Mouse (Mus musculus): ENCODE measurements around the gene Nf1. TPM values are rescaled to one million over a fixed set of nuclear protein-coding genes. Genes with fewer than 3 reads are reported as not detected.

Nf1 gene
- polyA plus RNA-seq, 1 experiment from 2014 or later = 9.6 TPM

DNA sequence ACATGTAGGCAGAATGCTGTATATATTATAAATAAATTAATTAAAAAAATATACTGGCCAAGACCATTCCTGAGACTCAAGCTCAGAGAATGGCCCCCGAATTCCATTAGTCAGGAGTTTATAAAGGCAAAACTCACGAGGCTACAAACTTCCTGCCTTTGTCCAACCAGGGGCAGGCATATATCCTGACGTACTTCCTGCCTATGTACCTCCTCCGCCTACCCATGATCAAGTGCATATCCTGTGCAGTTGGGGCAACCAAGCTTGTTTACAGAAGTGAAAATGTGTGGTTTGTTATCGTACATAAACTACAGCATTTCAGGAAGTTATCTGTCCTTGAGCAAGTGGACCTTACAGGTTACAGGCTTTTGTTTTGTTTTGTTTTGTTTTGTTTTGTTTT is 283.5 kb downstream of the Nf1 start:
- Histone ChIP-seq H3K9ac (ENCODE audit: low read depth, low read length) (no peak overlapping the region), H3K27me3 (ENCODE audit: control insufficient read depth, insufficient read depth, low read length) (peaks cover 3% of the 10 kb centered on the region; the same call in 1 of the 2 replicates), H3K36me3 (ENCODE audit: control insufficient read depth, insufficient read depth, low read length) (no peaks in the 10 kb centered on the region), H3K27ac (ENCODE audit: low read depth, low read length) (no peak overlapping the region), H3K4me2 (no peak overlapping the region), H3K4me1 (ENCODE audit: control insufficient read depth, insufficient read depth, low read length) (no peaks in the 10 kb centered on the region), H3K9me3 (replicated peaks; ENCODE audit: control insufficient read depth, low read length) (no peaks in the 10 kb centered on the region), H3K4me3 (ENCODE audit: low read depth, low read length) (no peak overlapping the region)
- no peak for ATAC-seq (replicated peaks; ENCODE audit: insufficient number of reproducible peaks, low FRiP score, low TSS enrichment)
- 68% methylated on average over 5 of the region's 5 CpGs for WGBS (ENCODE audit: insufficient replicate concordance)

GRCm38 (mm10) chr11:79624801-79625302 is 285.4 kb downstream of the Nf1 start:
- Histone ChIP-seq H3K9me3 (replicated peaks; ENCODE audit: control insufficient read depth, low read length) (no peaks in the 10 kb centered on the region), H3K27me3 (ENCODE audit: control insufficient read depth, insufficient read depth, low read length) (peaks cover 3% of the 10 kb centered on the region; the same call in 1 of the 2 replicates), H3K36me3 (ENCODE audit: control insufficient read depth, insufficient read depth, low read length) (no peaks in the 10 kb centered on the region), H3K4me1 (ENCODE audit: control insufficient read depth, insufficient read depth, low read length) (no peaks in the 10 kb centered on the region), H3K27ac (ENCODE audit: low read depth, low read length) (no peak overlapping the region), H3K9ac (ENCODE audit: low read depth, low read length) (no peak overlapping the region), H3K4me3 (ENCODE audit: low read depth, low read length) (no peak overlapping the region), H3K4me2 (no peak overlapping the region)
- ATAC-seq (replicated peaks; ENCODE audit: insufficient number of reproducible peaks, low FRiP score, low TSS enrichment) = no peak
- 22% methylated on average over 4 of the region's 4 CpGs for WGBS (ENCODE audit: insufficient replicate concordance)

DNA sequence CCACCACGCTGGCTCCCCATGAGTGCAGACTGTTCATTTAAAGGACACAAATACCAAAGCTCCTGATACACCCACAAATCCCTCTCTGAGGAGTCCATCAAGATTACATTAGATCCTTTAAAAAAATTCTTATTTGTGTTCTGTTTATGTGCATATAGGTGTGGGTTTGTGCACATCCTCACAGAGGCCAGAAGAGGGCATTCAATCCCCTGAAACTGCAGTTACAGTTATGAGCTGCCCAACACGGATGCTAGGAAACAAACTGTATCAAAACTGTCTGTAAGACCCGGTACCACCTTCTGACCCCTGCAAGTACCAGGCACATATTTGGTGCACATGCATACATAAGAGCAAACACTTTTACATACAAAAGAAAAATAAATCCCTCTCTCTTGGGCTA is 289.2 kb downstream of the Nf1 start:
- WGBS (ENCODE audit: insufficient replicate concordance) = 69% methylated on average over 3 of the region's 3 CpGs
- Histone ChIP-seq H3K4me2 (no peak overlapping the region), H3K9me3 (replicated peaks; ENCODE audit: control insufficient read depth, low read length) (no peaks in the 10 kb centered on the region), H3K4me1 (ENCODE audit: control insufficient read depth, insufficient read depth, low read length) (peaks cover 7% of the 10 kb centered on the region; the same call in 1 of the 2 replicates), H3K4me3 (ENCODE audit: low read depth, low read length) (no peak overlapping the region), H3K27ac (ENCODE audit: low read depth, low read length) (no peak overlapping the region), H3K27me3 (ENCODE audit: control insufficient read depth, insufficient read depth, low read length) (peaks cover 3% of the 10 kb centered on the region; the same call in 1 of the 2 replicates), H3K36me3 (ENCODE audit: control insufficient read depth, insufficient read depth, low read length) (no peaks in the 10 kb centered on the region), H3K9ac (ENCODE audit: low read depth, low read length) (no peak overlapping the region)
- ATAC-seq (replicated peaks; ENCODE audit: insufficient number of reproducible peaks, low FRiP score, low TSS enrichment) = no peak

DNA sequence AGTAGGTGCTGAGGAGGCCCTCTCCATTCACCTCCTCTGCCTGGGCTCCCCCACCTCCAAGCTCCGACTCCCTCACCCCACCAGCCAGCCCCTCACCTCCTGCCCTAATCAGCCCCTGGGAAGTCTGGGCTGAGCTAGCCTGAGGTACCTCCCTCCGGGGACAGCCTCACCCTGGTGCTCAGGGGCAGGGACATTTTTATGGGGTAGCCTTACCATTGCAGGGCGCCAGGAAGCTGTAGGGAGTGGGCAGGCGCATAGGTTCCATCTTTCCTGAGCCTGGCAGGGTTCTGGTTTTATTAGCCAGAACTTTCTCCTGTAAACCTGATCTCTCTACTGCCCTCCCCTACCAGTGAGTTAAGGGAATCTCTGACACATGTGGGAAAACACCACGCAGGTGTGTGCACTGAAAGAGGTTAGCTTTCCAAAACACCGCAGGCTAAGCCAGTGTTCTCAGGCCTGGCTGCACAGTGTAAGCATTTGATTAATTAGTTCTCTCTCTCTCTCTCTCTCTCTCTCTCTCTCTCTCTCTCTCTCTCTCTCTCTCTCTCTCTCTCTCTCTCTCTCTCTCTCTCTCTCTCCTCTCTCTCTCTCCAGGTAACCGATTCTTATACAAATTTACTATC is 290.4 kb downstream of the Nf1 start:
- H3K4me3 ChIP-seq (ENCODE audit: low read depth, low read length) = no peak overlapping the region
- H3K9me3 ChIP-seq (replicated peaks; ENCODE audit: control insufficient read depth, low read length) = no peaks in the 10 kb centered on the region
- no peaks in the 10 kb centered on the region for H3K36me3 ChIP-seq (ENCODE audit: control insufficient read depth, insufficient read depth, low read length)
- 76% methylated on average over 7 of the region's 7 CpGs for WGBS (ENCODE audit: insufficient replicate concordance)
- no peak overlapping the region for H3K9ac ChIP-seq (ENCODE audit: low read depth, low read length)
- H3K4me2 ChIP-seq = no peak overlapping the region
- H3K27me3 ChIP-seq (ENCODE audit: control insufficient read depth, insufficient read depth, low read length) = no peaks in the 10 kb centered on the region
- no peak overlapping the region for H3K27ac ChIP-seq (ENCODE audit: low read depth, low read length)
- peaks cover 7% of the 10 kb centered on the region; the same call in 1 of the 2 replicates for H3K4me1 ChIP-seq (ENCODE audit: control insufficient read depth, insufficient read depth, low read length)
- no peak for ATAC-seq (replicated peaks; ENCODE audit: insufficient number of reproducible peaks, low FRiP score, low TSS enrichment)

DNA sequence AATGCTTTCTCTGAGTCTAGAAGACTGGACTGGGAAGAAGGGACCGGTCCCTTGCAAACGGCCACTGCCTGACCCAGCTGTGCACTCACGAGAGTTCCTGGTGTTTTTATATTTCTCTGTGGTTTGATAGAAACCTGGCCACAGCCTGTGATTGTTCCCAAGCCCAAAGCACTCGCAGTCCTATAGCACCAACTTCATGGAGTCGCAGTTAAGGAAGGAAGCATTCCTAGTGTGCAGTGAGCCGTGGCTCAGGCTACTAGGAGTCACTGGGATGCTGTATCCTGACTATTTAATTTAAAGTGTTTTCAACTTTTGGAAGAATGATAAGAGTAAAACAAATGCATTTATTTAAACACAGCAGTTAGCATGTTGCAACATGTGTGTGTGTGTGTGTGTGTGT is 291.0 kb downstream of the Nf1 start:
- no peak overlapping the region for H3K4me3 ChIP-seq (ENCODE audit: low read depth, low read length)
- WGBS (ENCODE audit: insufficient replicate concordance) = 69% methylated on average over 6 of the region's 6 CpGs
- H3K4me1 ChIP-seq (ENCODE audit: control insufficient read depth, insufficient read depth, low read length) = peaks cover 7% of the 10 kb centered on the region; the same call in 1 of the 2 replicates
- H3K27ac ChIP-seq (ENCODE audit: low read depth, low read length) = no peak overlapping the region
- H3K36me3 ChIP-seq (ENCODE audit: control insufficient read depth, insufficient read depth, low read length) = no peaks in the 10 kb centered on the region
- no peak overlapping the region for H3K4me2 ChIP-seq
- H3K9me3 ChIP-seq (replicated peaks; ENCODE audit: control insufficient read depth, low read length) = no peaks in the 10 kb centered on the region
- ATAC-seq (replicated peaks; ENCODE audit: insufficient number of reproducible peaks, low FRiP score, low TSS enrichment) = no peak
- H3K9ac ChIP-seq (ENCODE audit: low read depth, low read length) = no peak overlapping the region
- H3K27me3 ChIP-seq (ENCODE audit: control insufficient read depth, insufficient read depth, low read length) = no peaks in the 10 kb centered on the region

Other genes with a start within 250 kb of the Nf1 start
- gene Ksr1, start 193.3 kb upstream of the Nf1 start, polyA plus RNA-seq (2014; fragmentation: Nextera tagmentation; extraction: Ambion mirVana) = 4.4 and 4.6 TPM in 2 replicates
- gene Wsb1, start 85.0 kb upstream of the Nf1 start, polyA plus RNA-seq (2014; fragmentation: Nextera tagmentation; extraction: Ambion mirVana) = 196 and 230 TPM in 2 replicates
- gene Gm9964, start 42.8 kb upstream of the Nf1 start, polyA plus RNA-seq (2014; fragmentation: Nextera tagmentation; extraction: Ambion mirVana) = not detected in 2 replicates
- 0.23 and 0.31 TPM in 2 replicates for gene Omg, start 164.4 kb downstream of the Nf1 start, polyA plus RNA-seq (2014; fragmentation: Nextera tagmentation; extraction: Ambion mirVana)
- gene Evi2b, start 184.1 kb downstream of the Nf1 start, polyA plus RNA-seq (2014; fragmentation: Nextera tagmentation; extraction: Ambion mirVana) = 0.54 and 0.99 TPM in 2 replicates
- 0.41 and 1.4 TPM in 2 replicates for gene Evi2, start 190.9 kb downstream of the Nf1 start, polyA plus RNA-seq (2014; fragmentation: Nextera tagmentation; extraction: Ambion mirVana)
- gene Evi2a, start 190.9 kb downstream of the Nf1 start, polyA plus RNA-seq (2014; fragmentation: Nextera tagmentation; extraction: Ambion mirVana) = 1.00 and 2.9 TPM in 2 replicates

All from heart, embryonic 11.5 days (tissue).